Mouse (Mus musculus): ENCODE results near the gene Pigs. TPM values are rescaled to one million over a fixed set of nuclear protein-coding genes. Genes with fewer than 3 reads are reported as not detected.

Pigs gene
- polyA plus RNA-seq, 1 experiment, result 50.2 TPM

DNA sequence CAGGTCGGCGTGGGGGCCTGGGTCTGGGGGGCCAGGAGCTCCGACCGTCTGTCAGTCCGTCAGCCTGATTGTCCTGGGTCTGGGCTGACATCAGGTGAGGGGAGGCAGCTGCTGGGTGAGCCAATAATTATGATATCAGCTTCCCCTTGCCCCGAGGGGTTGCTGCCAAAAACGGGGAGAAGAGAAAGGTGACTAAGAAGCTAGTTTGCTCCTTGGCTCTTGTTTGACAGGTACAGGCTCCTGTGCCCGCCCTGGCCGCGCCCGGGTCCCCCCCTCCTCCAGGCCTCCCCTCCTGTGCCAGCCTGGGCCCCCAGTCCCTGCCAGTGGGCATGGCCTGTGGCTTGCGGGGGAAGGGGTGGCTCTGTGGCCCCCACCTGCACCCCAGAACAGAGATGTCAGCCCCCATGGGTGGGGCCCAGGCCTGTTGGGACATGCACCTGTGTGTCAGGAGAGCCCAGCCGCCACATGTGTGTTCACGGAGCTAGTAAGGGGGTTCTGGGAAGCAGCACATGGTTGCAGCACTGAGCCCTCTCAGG, 58.4 kb downstream of the Pigs start, which contains the start of gene Foxn1:
Gene Foxn1, minus strand, starts transcription at position 51 of the 536 bp plus-strand sequence.
- TF ChIP-seq USF1 (IDR thresholded peaks at IDR 0.05; ENCODE audit: low read depth) (no peak), E2F4 (IDR thresholded peaks at IDR 0.05; ENCODE audit: insufficient read depth) (no peak), MYOD1 (IDR thresholded peaks at IDR 0.05; ENCODE audit: control insufficient read depth in 1 of 3, insufficient read length in 2 of 3, low read depth in 2 of 3) (no peak), SRF (IDR thresholded peaks at IDR 0.05; ENCODE audit: control insufficient read depth, insufficient read length, low read depth) (no peak), TCF12 (IDR thresholded peaks at IDR 0.05; ENCODE audit: insufficient read depth, poor library complexity, severe bottlenecking) (no peak), REST (IDR thresholded peaks at IDR 0.05; ENCODE audit: insufficient read depth, insufficient read length) (no peak), MAX (IDR thresholded peaks at IDR 0.05; ENCODE audit: low read depth) (no peak), MYOG (IDR thresholded peaks at IDR 0.05; ENCODE audit: control insufficient read depth in 1 of 3, insufficient read depth in 1 of 3, insufficient read length in 2 of 3, low read depth in 2 of 3) (no peak), POLR2AphosphoS2 (IDR thresholded peaks at IDR 0.05; ENCODE audit: insufficient read length, low read depth) (no peak), POLR2A (IDR thresholded peaks at IDR 0.05; ENCODE audit: insufficient read length, low read depth) (no peak), CEBPB (IDR thresholded peaks at IDR 0.05; ENCODE audit: insufficient read depth, poor library complexity, severe bottlenecking) (no peak), TCF3 (IDR thresholded peaks at IDR 0.05; ENCODE audit: insufficient read length, low read depth) (no peak)
- Histone ChIP-seq H3K79me2 (ENCODE audit: control insufficient read depth, insufficient read depth) (no peaks in the 10 kb centered on the region), H3K27me3 (ENCODE audit: control insufficient read depth, insufficient read depth, insufficient read length) (no peaks in the 10 kb centered on the region), H3K4me2 (ENCODE audit: low read depth) (no peak within 1 kb of the TSS), H3K36me3 (ENCODE audit: control insufficient read depth, insufficient read depth) (no peaks in the 10 kb centered on the region), H3ac (ENCODE audit: control insufficient read depth, insufficient read length) (no peak within 1 kb of the TSS), H3K4me3 (no peak within 1 kb of the TSS)

Other genes starting within 250 kb of the Pigs start
- 24.6 TPM for gene Eral1, start 248.0 kb upstream of the Pigs start, polyA plus RNA-seq (2012; fragmentation: generic; extraction: Trizol)
- gene Fam222b, start 233.8 kb upstream of the Pigs start, polyA plus RNA-seq (2012; fragmentation: generic; extraction: Trizol), result 16.1 TPM
- 206 TPM for gene Traf4, start 162.8 kb upstream of the Pigs start, polyA plus RNA-seq (2012; fragmentation: generic; extraction: Trizol)
- 9.6 TPM for gene Nek8, start 151.7 kb upstream of the Pigs start, polyA plus RNA-seq (2012; fragmentation: generic; extraction: Trizol)
- 17.4 TPM for gene Tlcd1, start 151.7 kb upstream of the Pigs start, polyA plus RNA-seq (2012; fragmentation: generic; extraction: Trizol)
- gene Rpl23a, start 144.8 kb upstream of the Pigs start, polyA plus RNA-seq (2012; fragmentation: generic; extraction: Trizol), result 3,571 TPM
- 88.8 TPM for gene Rab34, start 140.0 kb upstream of the Pigs start, polyA plus RNA-seq (2012; fragmentation: generic; extraction: Trizol)
- 0.14 TPM for gene Proca1, start 135.0 kb upstream of the Pigs start, polyA plus RNA-seq (2012; fragmentation: generic; extraction: Trizol)
- gene Sdf2, start 82.7 kb upstream of the Pigs start, polyA plus RNA-seq (2012; fragmentation: generic; extraction: Trizol), result 98.6 TPM
- gene Supt6, start 82.4 kb upstream of the Pigs start, polyA plus RNA-seq (2012; fragmentation: generic; extraction: Trizol), result 42.3 TPM
- 65.8 TPM for gene 2610507B11Rik, start 66.7 kb upstream of the Pigs start, polyA plus RNA-seq (2012; fragmentation: generic; extraction: Trizol)
- gene BC030499, start 37.6 kb upstream of the Pigs start, polyA plus RNA-seq (2012; fragmentation: generic; extraction: Trizol), result 0.20 TPM
- 19.2 TPM for gene Spag5, start 26.9 kb upstream of the Pigs start, polyA plus RNA-seq (2012; fragmentation: generic; extraction: Trizol)
- 1.7 TPM for gene Aldoc, start 5.4 kb upstream of the Pigs start, polyA plus RNA-seq (2012; fragmentation: generic; extraction: Trizol)
- 24.8 TPM for gene Unc119, start 15.1 kb downstream of the Pigs start, polyA plus RNA-seq (2012; fragmentation: generic; extraction: Trizol)
- 0.01 TPM for gene Foxn1, start 58.1 kb downstream of the Pigs start, polyA plus RNA-seq (2012; fragmentation: generic; extraction: Trizol)
- gene Slc13a2, start 93.8 kb downstream of the Pigs start, polyA plus RNA-seq (2012; fragmentation: generic; extraction: Trizol), result 0.01 TPM
- gene Slc46a1, start 137.3 kb downstream of the Pigs start, polyA plus RNA-seq (2012; fragmentation: generic; extraction: Trizol), result 7.5 TPM
- gene Sarm1, start 169.3 kb downstream of the Pigs start, polyA plus RNA-seq (2012; fragmentation: generic; extraction: Trizol), result 0.17 TPM
- gene Vtn, start 170.7 kb downstream of the Pigs start, polyA plus RNA-seq (2012; fragmentation: generic; extraction: Trizol), result not detected
- not detected for gene Sebox, start 175.0 kb downstream of the Pigs start, polyA plus RNA-seq (2012; fragmentation: generic; extraction: Trizol)
- gene Tmem199, start 183.8 kb downstream of the Pigs start, polyA plus RNA-seq (2012; fragmentation: generic; extraction: Trizol), result 35.0 TPM
- 103 TPM for gene Poldip2, start 183.8 kb downstream of the Pigs start, polyA plus RNA-seq (2012; fragmentation: generic; extraction: Trizol)
- gene Tnfaip1, start 207.9 kb downstream of the Pigs start, polyA plus RNA-seq (2012; fragmentation: generic; extraction: Trizol), result 59.3 TPM
- 53.9 TPM for gene Ift20, start 207.9 kb downstream of the Pigs start, polyA plus RNA-seq (2012; fragmentation: generic; extraction: Trizol)
- 125 TPM for gene Tmem97, start 222.4 kb downstream of the Pigs start, polyA plus RNA-seq (2012; fragmentation: generic; extraction: Trizol)

Data from myocyte (in vitro differentiated cells).